Mouse (Mus musculus) lung, embryonic 15.5 days (tissue): Measurements from ENCODE around the gene Errfi1. TPM values are rescaled to one million over a fixed set of nuclear protein-coding genes. Genes with fewer than 3 reads are reported as not detected.

Experiments
- ATAC-seq: fragments of 200-750 bp; cut with Nextera tagmentation; 2 replicates; pipeline ENCODE4 v1.8.0; 2017; ENCODE audit warnings: moderate number of reproducible peaks, borderline replicate concordance; ENCODE audit not compliant: low FRiP score, low TSS enrichment; ENCODE audit errors: extremely low read depth
- H3K27ac ChIP-seq: fragments of 300-500 bp; sonication (generic); 2 replicates; pipeline ENCODE4 v1.5.1; 2015; ENCODE audit warnings: moderate library complexity, mild to moderate bottlenecking, inconsistent platforms
- H3K27me3 ChIP-seq: fragments of 300-500 bp; sonication (generic); 2 replicates; pipeline ENCODE4 v1.6.1; 2015; ENCODE audit warnings: inconsistent platforms
- H3K36me3 ChIP-seq: fragments of 300-500 bp; sonication (generic); 2 replicates; pipeline ENCODE4 v1.6.1; 2015; ENCODE audit warnings: inconsistent platforms
- H3K4me1 ChIP-seq: fragments of 300-500 bp; sonication (generic); 2 replicates; pipeline ENCODE4 v1.6.1; 2015; ENCODE audit warnings: inconsistent platforms
- H3K4me2 ChIP-seq: fragments of 300-500 bp; sonication (generic); 2 replicates; pipeline ENCODE4 v1.6.1; 2015; ENCODE audit warnings: inconsistent platforms, mild to moderate bottlenecking, moderate library complexity
- H3K4me3 ChIP-seq: fragments of 300-500 bp; sonication (generic); 2 replicates; pipeline ENCODE4 v1.5.1; 2015; ENCODE audit warnings: mild to moderate bottlenecking, inconsistent platforms
- H3K9ac ChIP-seq: fragments of 300-500 bp; sonication (generic); 2 replicates; pipeline ENCODE4 v1.6.1; 2015; ENCODE audit warnings: inconsistent platforms
- H3K9me3 ChIP-seq: fragments of 300-500 bp; sonication (generic); 2 replicates; pipeline ENCODE4 v1.6.1; 2016; ENCODE audit warnings: inconsistent platforms
- WGBS: fragments of 180-500 bp; shearing (Covaris S2); methylation state at CpG from one replicate; pipeline ENCODE4 v1.1.7; 2015; 5-methylcytosine and 5-hydroxymethylcytosine counted together
- polyA plus RNA-seq: library from polyadenylated mRNA; unstranded; fragments of >200 nt; fragmentation: Nextera tagmentation; extraction: Ambion mirVana; gene quantifications from 2 replicates; pipeline ENCODE4 v1.2.1, GENCODE M21; 2015

The Errfi1 gene
- polyA plus RNA-seq, 1 experiment from 2014 or later = 42.7 TPM

GRCm38 (mm10) chr4:150823614-150824480 lies 29.9 kb upstream of the Errfi1 start:
- Histone ChIP-seq H3K9me3 (no peaks in the 10 kb centered on the region), H3K27me3 (no peaks in the 10 kb centered on the region), H3K4me3 (no peak overlapping the region), H3K9ac (no peak overlapping the region), H3K4me2 (no peak overlapping the region), H3K27ac (peak overlapping the region; percentile 94), H3K36me3 (no peaks in the 10 kb centered on the region), H3K4me1 (peaks cover 65% of the 10 kb centered on the region)
- 52% methylated on average over 24 of the region's 24 CpGs for WGBS
- ATAC-seq = no peak

- H3K36me3 ChIP-seq = no peaks in the 10 kb centered on the region
- WGBS = 44% methylated on average over 6 of the region's 6 CpGs
- no peak overlapping the region for H3K4me2 ChIP-seq
- no peak overlapping the region for H3K4me3 ChIP-seq
- no peak for ATAC-seq
- no peaks in the 10 kb centered on the region for H3K27me3 ChIP-seq
- H3K9me3 ChIP-seq = no peaks in the 10 kb centered on the region
- peak overlapping the region; percentile 94 for H3K27ac ChIP-seq
- no peak overlapping the region; the same call in 1 of the 2 replicates for H3K9ac ChIP-seq
- H3K4me1 ChIP-seq = peaks cover 55% of the 10 kb centered on the region
Observed at GRCm38 (mm10) chr4:150824877-150825276, 28.8 kb upstream of the Errfi1 start.

- Histone ChIP-seq H3K9ac (no peak overlapping the region), H3K27me3 (no peaks in the 10 kb centered on the region), H3K36me3 (no peaks in the 10 kb centered on the region), H3K9me3 (no peaks in the 10 kb centered on the region), H3K4me1 (peaks cover 52% of the 10 kb centered on the region), H3K4me2 (no peak overlapping the region; the same call in 1 of the 2 replicates), H3K4me3 (no peak overlapping the region), H3K27ac (peak overlapping the region; percentile 94)
- peak; percentile 72 for ATAC-seq
- 28% methylated on average over 7 of the region's 7 CpGs for WGBS
Observed at GRCm38 (mm10) chr4:150825531-150825930, 28.2 kb upstream of the Errfi1 start.

GRCm38 (mm10) chr4:150831321-150831720 lies 22.4 kb upstream of the Errfi1 start:
- H3K9me3 ChIP-seq = no peaks in the 10 kb centered on the region
- H3K9ac ChIP-seq = no peak overlapping the region
- no peak overlapping the region for H3K4me2 ChIP-seq
- H3K27me3 ChIP-seq = no peaks in the 10 kb centered on the region
- no peak for ATAC-seq
- no peaks in the 10 kb centered on the region for H3K36me3 ChIP-seq
- H3K27ac ChIP-seq = peak overlapping the region; percentile 53; the same call in 1 of the 2 replicates
- no peak overlapping the region for H3K4me3 ChIP-seq
- 41% methylated on average over 3 of the region's 3 CpGs for WGBS
- H3K4me1 ChIP-seq = peaks cover 47% of the 10 kb centered on the region

GRCm38 (mm10) chr4:150831941-150832340 lies 21.8 kb upstream of the Errfi1 start:
- ATAC-seq = no peak
- Histone ChIP-seq H3K27me3 (no peaks in the 10 kb centered on the region), H3K27ac (peak overlapping the region; percentile 53), H3K4me3 (no peak overlapping the region), H3K36me3 (no peaks in the 10 kb centered on the region), H3K9me3 (no peaks in the 10 kb centered on the region), H3K4me1 (peaks cover 42% of the 10 kb centered on the region), H3K9ac (no peak overlapping the region), H3K4me2 (no peak overlapping the region)
- WGBS = 64% methylated on average over 6 of the region's 6 CpGs

- ATAC-seq = no peak
- peaks cover 36% of the 10 kb centered on the region; the same call in 1 of the 2 replicates for H3K4me1 ChIP-seq
- no peaks in the 10 kb centered on the region for H3K27me3 ChIP-seq
- H3K4me2 ChIP-seq = no peak overlapping the region
- H3K9me3 ChIP-seq = no peaks in the 10 kb centered on the region
- no peak overlapping the region for H3K4me3 ChIP-seq
- 70% methylated on average over 5 of the region's 5 CpGs for WGBS
- no peak overlapping the region for H3K27ac ChIP-seq
- no peak overlapping the region for H3K9ac ChIP-seq
- no peaks in the 10 kb centered on the region for H3K36me3 ChIP-seq
Observed at GRCm38 (mm10) chr4:150835163-150835562, 18.6 kb upstream of the Errfi1 start.

GRCm38 (mm10) chr4:150836258-150836657 lies 17.5 kb upstream of the Errfi1 start:
- no peaks in the 10 kb centered on the region for H3K36me3 ChIP-seq
- WGBS = 88% methylated on average over 13 of the region's 13 CpGs
- H3K9me3 ChIP-seq = no peaks in the 10 kb centered on the region
- H3K27me3 ChIP-seq = no peaks in the 10 kb centered on the region
- no peak overlapping the region for H3K27ac ChIP-seq
- ATAC-seq = no peak
- H3K4me2 ChIP-seq = no peak overlapping the region
- no peak overlapping the region for H3K9ac ChIP-seq
- H3K4me1 ChIP-seq = peaks cover 30% of the 10 kb centered on the region; the same call in 1 of the 2 replicates
- H3K4me3 ChIP-seq = no peak overlapping the region

GRCm38 (mm10) chr4:150836961-150837360 lies 16.8 kb upstream of the Errfi1 start:
- Histone ChIP-seq H3K27me3 (no peaks in the 10 kb centered on the region), H3K27ac (no peak overlapping the region), H3K9me3 (no peaks in the 10 kb centered on the region), H3K9ac (no peak overlapping the region), H3K4me2 (no peak overlapping the region), H3K4me1 (peaks cover 23% of the 10 kb centered on the region; the same call in 1 of the 2 replicates), H3K4me3 (no peak overlapping the region), H3K36me3 (no peaks in the 10 kb centered on the region)
- 87% methylated on average over 12 of the region's 12 CpGs for WGBS
- no peak for ATAC-seq

GRCm38 (mm10) chr4:150837458-150837857 lies 16.3 kb upstream of the Errfi1 start:
- H3K36me3 ChIP-seq = no peaks in the 10 kb centered on the region
- no peak overlapping the region for H3K9ac ChIP-seq
- 63% methylated on average over 6 of the region's 6 CpGs for WGBS
- ATAC-seq = no peak
- peaks cover 18% of the 10 kb centered on the region; the same call in 1 of the 2 replicates for H3K4me1 ChIP-seq
- H3K4me2 ChIP-seq = no peak overlapping the region
- no peaks in the 10 kb centered on the region for H3K9me3 ChIP-seq
- no peaks in the 10 kb centered on the region for H3K27me3 ChIP-seq
- H3K4me3 ChIP-seq = no peak overlapping the region
- H3K27ac ChIP-seq = no peak overlapping the region

- WGBS = 74% methylated on average over 5 of the region's 5 CpGs
- ATAC-seq = no peak
- H3K36me3 ChIP-seq = no peaks in the 10 kb centered on the region
- H3K9me3 ChIP-seq = no peaks in the 10 kb centered on the region
- no peak overlapping the region for H3K9ac ChIP-seq
- H3K27ac ChIP-seq = no peak overlapping the region
- H3K4me3 ChIP-seq = no peak overlapping the region
- no peak overlapping the region for H3K4me2 ChIP-seq
- H3K4me1 ChIP-seq = peaks cover 9% of the 10 kb centered on the region
- H3K27me3 ChIP-seq = no peaks in the 10 kb centered on the region
Observed at GRCm38 (mm10) chr4:150842045-150842444, 11.7 kb upstream of the Errfi1 start.

GRCm38 (mm10) chr4:150843181-150843580 lies 10.5 kb upstream of the Errfi1 start:
- peaks cover 4% of the 10 kb centered on the region for H3K4me1 ChIP-seq
- no peak overlapping the region for H3K27ac ChIP-seq
- H3K4me2 ChIP-seq = no peak overlapping the region
- no peaks in the 10 kb centered on the region for H3K36me3 ChIP-seq
- H3K4me3 ChIP-seq = no peak overlapping the region
- H3K27me3 ChIP-seq = no peaks in the 10 kb centered on the region
- H3K9me3 ChIP-seq = no peaks in the 10 kb centered on the region
- ATAC-seq = no peak
- no peak overlapping the region for H3K9ac ChIP-seq
- WGBS = 77% methylated on average over 7 of the region's 7 CpGs

GRCm38 (mm10) chr4:150846316-150846715 lies 7.4 kb upstream of the Errfi1 start:
- ATAC-seq = no peak
- 71% methylated on average over 8 of the region's 8 CpGs for WGBS
- no peaks in the 10 kb centered on the region for H3K9me3 ChIP-seq
- no peak overlapping the region for H3K9ac ChIP-seq
- no peak overlapping the region for H3K4me2 ChIP-seq
- no peak overlapping the region for H3K27ac ChIP-seq
- H3K4me1 ChIP-seq = peaks cover 12% of the 10 kb centered on the region
- no peak overlapping the region for H3K4me3 ChIP-seq
- no peaks in the 10 kb centered on the region for H3K27me3 ChIP-seq
- no peaks in the 10 kb centered on the region for H3K36me3 ChIP-seq
